Mouse (Mus musculus) Muller cell, postnatal 12 days (primary cell): ENCODE results near the gene Hunk.

Experiments
- DNase-seq: peaks from one replicate; pipeline ENCODE4 v3.0.0-alpha.2; 2015; ENCODE audit errors: inconsistent ontology term

Gene Hunk

DNA sequence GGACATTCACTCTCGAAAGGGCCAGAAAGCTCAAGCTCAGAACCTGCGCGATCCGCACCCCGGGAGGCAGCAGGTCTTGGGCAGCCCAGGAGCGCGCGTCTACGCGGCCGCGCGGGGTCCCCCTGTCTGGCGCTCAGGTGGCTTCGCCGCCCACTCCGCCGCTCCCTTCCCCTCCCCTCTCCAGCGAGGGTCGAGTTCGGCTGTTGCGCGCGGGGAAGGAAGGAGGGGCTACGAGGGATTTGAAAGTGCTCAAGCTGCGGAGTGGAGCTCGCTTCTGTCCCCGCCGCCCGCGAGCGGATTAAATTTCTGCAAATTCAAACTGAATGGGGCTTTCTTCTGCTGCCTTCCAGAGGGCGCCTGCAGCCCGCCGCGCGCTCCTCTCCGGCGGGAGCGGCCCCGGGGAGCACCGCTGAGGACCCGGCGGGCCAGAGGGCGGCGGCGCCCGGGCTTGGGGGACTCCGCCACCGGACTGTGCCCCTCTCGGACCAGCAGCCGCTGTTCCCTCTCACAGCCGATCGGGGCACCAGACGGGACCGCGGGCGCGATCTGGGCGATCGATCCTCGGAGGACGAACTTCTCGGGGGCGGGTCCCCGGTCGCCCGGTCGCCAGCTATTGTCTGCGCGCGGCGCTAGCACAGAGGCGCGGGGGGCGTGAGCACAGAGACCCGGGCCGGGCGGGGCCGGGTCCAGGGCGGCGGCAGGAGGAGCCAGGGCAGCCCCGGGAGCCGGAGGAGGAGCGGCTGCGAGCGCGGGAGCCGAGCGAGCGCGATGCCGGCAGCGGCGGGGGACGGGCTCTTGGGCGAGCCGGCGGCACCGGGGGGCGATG, at the start of gene Hunk:
Gene Hunk, plus strand, starts transcription at position 326 of the 826 bp plus-strand sequence.
- peak; percentile 92 for DNase-seq

DNA sequence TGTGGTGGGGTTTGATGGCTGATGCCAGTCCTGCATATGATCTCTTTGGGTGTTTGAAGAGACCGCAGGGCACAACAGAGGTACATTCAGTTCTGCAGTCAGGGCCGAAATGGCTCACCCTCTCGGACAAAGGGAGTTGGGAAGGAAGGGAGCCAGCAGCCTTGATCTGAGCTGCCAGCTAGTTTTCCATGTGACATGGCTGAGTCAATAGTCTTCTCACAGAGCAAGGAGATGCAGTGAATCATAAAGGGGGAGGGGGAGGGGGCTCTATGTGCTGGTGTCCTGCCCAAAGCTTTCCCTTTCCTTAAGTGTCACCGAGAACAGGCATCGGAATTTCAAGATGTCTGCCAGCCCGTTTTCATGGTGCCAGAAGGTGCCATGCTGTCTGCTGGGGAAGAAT, 46.8 kb upstream of the Hunk start:
- peak; percentile 94 for DNase-seq

DNA sequence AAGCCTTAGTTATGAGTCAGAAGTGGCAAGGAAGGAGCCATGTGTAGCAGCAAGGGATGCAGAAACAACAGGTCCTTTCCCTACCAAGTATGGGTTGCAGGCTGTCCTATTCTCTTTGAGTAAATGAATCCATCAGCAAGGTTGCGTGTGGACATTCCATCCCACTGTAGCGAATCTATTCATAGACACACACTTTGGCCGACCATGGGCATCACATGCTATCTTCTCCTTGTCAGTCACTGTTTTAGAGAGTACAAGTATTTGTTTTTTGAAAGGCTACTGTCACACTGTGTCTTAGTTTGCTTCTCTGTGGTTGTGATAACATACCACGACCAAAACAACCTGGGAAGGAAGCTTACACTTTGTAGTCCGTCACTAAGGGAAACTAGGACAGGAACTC, 44.7 kb upstream of the Hunk start:
- peak; percentile 17 for DNase-seq

DNA sequence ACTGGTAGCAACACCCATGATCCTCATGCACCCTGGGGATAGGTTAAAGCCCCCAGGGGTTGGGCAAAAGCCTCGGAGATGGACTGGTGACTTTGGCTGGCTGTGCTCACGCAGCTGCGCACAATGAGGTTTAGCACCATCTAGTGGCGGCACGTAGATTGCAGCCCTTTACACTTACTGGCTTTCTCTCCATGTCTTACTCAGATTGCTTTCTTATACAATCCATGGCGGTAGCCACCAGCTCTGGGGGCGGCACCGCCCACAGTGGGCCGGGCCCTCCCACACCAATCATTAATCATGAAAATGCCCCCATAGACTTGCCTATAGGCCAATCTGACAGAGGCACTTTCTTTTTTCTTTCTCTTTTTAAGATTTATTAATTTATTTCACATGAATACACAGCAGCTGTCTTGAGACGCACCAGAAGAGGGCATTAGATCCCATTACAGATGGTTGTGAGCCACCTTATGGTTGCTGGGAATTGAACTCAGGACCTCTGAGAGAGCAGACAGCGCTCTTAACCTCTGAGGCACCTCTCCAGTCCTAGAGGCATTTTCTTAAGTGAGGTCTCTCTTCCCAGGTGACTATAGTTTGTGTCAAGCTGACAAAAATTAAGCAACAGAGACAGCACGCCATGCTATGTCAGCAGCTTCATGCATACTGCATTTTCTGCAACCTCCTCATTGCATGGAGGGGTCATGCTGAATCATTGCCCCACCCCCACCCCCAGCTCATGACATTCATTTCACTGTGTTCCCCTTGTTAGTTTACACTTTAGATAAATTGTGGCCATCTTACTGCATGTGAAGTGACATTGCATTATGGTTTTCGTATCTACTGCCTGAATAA, 35.9 kb upstream of the Hunk start:
- peak; percentile 81 for DNase-seq

DNA sequence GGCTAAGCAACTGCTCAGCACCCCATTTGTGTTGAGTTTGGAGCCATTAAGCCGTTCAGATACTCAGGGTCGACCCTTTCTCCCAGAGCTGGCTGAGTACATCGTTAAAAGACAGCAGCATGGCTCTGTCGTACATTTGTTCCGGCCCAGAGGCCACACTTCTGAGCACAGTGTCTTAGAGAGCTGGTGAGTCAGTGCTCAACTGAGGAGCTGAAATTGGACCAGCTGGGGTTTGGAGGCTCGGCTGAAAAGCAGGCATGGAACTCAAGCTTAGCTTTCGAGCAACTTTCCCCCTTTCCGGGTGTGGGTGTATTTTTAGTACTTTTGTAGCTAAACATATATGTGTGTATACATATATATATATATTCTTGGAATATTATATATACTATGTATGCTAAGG, 34.1 kb upstream of the Hunk start:
- peak; percentile 23 for DNase-seq

DNA sequence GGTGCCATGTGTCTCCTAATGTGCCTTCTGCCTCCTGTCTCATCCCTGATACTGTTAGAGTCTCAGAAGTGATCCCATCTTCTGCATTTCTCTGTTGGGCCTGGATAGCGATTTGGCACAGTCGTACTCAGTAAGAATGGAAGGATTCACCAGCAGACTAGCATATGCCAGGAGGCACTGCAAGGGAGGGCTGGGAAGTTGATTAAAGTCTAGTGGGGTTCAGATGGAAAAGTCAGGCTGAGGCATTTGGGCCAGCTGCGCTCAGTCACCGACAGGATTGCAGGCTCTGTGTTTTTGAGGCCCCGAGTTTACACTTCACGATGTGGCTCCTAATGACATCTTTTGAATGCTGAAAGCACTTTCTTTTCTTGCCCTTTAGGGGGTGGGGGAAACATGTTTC, 33.1 kb upstream of the Hunk start:
- no peak for DNase-seq

DNA sequence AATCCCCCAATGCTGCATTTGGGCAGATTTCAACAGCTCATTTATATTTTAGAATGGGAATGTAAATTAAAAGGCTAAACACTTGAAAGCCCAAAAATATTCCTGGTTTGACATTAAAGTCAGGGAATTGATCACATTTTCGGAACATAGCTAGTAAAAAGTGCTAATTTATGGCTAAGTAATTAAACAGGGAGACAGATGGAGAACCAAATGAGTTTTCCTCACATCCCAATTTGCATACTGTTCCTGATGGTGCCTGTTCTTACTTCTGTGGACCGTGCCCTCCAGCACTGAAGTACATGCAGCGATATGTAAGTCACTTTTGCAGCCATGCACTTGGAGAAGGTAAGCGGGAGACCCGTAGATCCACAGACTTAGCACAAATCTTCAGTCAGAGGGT, 32.7 kb upstream of the Hunk start:
- DNase-seq, result no peak

DNA sequence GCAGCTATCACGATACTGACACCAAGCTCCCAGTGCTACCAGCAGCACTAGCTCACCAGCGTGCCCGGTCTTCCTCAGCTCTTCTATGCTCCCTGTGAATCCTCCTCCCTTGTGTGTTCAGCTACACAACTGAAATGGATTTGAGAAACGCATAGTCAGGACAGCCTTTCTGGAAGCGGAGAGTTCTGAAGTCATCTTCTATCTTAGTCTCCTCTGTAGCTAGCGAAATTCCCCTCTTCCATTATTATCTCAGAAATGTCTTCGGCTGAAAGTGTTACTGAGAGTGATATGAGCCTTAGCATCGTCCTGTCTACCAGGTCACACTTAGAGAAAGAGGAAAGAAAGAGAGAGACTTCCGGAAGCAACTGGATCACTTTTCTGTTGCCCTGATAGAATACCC, 26.5 kb upstream of the Hunk start:
- no peak for DNase-seq

DNA sequence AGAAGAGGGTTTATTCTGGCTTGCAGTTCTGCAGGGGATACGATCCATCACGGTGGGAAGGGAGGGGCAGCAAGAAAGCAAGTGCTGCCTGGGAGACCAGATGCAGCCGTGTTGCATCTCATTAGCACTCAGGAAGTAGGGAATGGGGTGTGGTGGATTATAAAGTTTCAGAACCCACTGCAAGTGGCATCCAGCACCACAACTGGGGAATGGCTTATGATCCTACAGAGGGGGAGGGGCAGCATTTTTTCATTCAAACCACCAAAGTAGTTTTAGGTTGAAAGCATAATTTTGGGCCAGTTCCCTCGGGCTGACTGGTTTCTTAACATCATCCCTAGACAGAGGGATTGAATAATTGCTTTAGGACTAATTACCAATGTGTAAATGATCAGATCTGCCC, 26.1 kb upstream of the Hunk start:
- DNase-seq, result no peak

DNA sequence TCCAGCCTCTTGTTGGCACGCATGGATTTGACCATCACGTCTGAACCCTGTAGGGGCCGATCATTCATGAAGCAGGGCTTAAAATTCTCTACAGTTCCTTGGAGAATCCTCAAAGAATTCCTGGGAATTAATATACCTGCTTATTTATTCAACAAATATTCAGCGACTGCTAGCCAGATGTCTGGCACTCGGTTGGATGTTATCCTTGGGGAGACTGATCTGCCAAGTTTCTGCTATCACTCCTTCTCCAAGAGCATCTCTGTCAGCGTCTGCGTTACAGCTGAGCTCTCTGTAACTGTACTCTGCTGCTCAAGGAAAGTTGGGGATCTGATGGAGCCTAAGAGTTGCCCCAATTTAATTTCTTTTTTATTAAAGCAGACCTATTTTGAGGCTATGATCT, 25.5 kb upstream of the Hunk start:
- no peak for DNase-seq

DNA sequence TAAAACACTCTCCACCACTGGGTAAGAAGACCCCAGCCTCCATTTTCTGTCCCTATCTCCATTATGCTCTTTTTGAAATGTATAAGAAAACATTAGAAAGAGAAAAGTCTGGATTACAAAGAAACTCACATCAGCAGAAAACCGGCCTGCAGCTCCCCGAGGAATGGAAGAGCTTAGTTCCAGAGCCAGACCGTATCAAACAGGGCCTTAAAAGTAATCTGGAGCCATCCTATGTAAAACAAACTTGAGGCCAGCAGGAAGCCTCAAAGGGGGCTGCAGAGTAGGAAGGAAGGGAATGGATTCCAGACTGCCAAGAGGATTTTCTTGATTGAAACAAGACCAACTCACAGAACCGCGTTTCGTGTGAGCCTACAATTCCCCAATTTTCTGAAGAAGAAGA, 22.9 kb upstream of the Hunk start:
- DNase-seq, result no peak

DNA sequence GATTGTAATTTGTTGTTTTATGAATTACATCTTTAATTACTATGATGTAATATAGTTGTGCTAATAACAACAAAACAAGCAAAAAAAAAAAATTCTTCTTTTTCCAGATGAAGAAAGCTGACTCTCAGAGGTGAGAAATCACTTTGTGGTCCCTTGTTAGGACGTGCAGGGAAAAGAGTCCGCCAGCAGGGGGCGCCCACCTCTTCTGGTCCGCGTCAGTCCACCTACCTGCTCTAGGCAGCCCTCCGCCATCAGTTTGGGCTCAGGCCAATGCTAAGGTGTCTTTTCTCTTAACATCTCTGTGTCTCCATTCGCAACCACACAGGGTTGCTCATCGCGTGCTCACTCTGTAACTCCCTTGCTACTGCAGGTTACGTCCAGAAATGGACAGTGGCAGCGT, 5.9 kb upstream of the Hunk start:
- peak; percentile 69 for DNase-seq

DNA sequence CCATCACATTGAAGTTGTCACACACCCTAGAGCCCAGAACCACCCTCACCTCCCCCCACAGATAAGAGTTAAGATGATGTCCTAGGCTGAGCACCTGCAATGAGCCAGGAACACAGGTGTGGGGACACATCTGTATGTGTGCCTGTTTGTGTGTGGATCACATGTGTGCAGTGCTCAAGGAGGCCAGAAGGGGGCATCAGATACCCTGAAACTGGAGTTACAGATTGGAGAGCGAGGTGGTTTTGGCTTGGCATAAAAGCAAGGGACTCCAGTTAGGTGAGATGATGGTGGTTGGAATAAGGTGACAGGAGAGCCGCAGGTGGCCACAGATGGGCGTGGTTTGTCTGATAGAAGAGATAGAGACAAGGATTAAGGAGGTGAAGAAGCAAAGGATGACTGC, 4.2 kb upstream of the Hunk start:
- no peak for DNase-seq

DNA sequence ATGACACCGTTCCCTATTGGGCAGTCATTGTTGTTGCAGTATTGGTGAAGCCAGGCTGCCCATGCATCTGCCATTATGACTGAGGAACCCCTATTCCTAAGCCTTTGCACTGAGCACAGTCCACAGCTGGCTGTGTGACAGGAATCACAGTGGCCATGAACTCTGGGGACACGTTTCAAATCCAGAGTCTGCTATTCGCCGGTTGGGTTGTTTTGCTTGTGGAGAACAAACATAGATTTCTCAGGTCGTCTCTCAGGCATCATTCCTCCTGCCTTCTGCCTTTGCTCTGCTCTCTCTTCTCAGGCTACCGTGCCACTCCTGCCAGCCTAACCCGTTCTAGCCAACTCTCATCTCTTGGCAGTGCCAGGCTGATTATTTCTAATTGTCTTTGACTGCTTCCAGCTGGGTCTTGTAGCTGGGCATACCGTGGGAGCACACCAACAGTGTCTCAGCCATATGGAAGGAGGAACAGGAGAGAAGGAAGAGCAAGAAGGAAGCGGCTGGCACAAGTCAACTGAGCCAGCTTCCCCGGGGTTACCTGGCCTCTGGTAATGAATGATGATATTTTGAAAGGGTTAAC, 3.0 kb upstream of the Hunk start:
- no peak for DNase-seq

DNA sequence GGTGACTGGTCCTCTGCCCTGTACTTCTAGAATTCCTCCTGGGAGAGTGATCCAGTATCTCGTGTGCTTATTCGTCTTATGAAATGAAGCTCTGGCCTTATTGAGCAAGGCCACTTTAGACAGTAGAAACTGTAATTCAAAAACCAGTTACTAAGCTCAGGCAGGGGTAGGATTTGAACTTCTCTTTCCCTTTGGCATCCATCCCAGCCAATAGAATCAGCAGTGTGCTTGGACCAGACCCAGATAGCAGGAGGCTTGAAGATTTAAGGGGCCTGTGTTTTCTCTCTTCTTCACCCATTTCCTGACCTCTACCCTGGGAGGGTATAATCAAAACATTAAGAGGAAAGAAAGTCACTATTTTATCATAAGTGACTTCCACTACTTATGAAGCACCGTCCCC, 1.8 kb upstream of the Hunk start:
- no peak for DNase-seq

DNA sequence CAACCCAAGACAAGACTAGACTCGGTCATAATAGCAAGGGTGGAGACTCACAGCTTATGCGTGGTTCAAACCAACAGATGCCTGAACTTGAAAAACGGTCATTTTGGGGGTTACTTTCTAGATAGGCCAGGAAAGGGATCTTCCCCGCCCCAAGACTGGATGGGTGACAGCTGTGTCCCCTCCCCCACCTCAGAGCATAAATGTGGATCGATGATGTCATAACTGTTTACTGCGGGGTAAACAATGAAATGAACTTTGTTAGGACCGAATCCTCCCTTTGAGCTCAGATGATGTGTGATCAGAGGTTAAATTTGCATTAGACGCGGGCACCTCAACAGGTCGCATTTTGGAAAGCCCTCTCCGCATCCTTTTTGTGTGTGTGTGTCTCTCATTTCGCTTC, 967 bp upstream of the Hunk start:
- peak; percentile 53 for DNase-seq

DNA sequence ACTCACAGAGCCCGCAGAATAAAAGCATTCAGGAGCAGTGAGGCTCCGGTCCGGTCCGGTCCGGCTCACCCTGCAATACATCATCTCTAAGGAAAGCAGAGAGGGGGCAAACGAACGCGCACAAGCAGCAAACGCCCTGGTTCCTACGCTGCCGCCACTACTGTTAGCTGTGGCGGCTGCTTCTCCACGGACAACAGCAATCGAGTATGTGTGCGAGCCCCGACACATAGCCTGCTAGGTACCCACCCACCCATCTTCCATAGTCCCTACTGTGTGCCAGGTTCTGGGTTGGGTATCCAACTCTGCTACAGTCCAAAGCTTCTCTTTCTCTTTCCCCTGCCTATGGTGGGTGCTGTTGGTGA, 506 bp upstream of the Hunk start:
- no peak for DNase-seq

DNA sequence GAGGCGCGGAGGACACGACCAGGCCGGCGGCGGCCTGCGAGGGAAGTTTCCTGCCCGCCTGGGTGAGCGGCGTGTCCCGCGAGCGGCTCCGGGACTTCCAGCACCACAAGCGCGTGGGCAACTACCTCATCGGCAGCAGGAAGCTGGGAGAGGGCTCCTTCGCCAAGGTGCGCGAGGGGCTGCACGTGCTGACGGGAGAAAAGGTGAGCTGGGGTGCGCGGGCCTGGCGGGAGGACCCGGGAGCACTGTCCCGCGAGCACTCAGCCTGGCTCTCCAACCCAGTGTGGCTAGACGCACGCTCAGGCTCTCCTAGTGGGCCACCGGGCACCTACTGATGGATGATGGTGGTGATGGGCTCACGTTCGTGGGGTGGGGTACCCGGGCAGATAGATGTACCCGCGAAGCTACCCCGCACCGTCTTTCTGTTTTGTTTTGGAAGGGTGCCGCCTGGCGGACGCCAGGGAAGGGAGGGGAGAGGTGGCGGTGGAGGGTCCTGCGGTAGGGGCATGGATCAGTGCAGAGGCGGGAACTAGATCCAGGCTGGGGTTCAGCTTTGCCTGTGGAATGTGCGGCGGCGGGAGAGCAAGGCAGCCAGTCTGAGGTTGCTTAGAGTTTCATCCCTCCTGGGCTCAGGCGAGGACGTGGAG, 824 bp downstream of the Hunk start:
- DNase-seq, result peak; percentile 85

DNA sequence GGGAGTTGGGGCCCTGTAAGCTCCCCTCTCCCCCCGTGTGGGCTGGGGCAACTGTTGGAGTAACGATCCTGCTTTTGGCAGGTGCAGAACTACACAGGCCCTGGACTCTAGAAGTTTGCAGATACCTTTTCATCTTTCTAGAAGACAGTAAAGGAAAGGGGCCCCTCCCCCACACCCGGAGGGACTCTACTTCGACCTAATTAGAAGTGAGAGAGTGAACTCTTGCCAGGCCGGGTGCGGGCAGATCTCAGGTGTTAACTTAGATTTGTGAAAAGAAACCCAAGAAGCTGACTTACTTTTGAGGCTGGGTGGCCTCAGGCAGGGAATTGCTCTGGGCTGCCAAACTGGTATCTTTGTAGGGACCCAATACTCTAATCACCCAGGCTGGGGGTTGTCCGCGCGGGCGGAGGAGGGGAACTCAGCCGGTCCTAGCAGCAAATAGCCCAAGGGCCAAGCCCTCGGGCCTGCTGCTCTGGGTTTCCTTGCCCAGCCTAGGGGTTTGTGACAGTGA, 1.4 kb downstream of the Hunk start:
- DNase-seq, result peak; percentile 75

DNA sequence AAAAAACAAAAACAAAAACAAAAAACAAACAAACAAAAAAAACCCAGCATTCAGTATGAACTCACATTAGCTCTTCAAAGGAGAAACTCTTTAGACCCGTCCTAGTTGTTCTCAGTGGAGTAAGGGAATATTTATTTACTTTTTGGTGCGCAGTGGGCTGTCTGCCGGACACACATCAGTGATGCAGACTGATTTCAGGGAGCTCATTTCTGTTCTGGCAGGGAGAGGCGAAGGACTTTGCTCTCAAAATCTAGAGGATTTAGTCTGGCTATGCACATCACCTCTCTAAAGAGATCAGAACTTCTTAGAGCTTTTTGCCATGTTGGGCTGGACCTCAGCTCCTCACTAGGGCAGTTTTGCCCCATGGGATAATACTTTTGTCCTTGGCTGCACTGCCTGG, 2.1 kb downstream of the Hunk start:
- no peak for DNase-seq

DNA sequence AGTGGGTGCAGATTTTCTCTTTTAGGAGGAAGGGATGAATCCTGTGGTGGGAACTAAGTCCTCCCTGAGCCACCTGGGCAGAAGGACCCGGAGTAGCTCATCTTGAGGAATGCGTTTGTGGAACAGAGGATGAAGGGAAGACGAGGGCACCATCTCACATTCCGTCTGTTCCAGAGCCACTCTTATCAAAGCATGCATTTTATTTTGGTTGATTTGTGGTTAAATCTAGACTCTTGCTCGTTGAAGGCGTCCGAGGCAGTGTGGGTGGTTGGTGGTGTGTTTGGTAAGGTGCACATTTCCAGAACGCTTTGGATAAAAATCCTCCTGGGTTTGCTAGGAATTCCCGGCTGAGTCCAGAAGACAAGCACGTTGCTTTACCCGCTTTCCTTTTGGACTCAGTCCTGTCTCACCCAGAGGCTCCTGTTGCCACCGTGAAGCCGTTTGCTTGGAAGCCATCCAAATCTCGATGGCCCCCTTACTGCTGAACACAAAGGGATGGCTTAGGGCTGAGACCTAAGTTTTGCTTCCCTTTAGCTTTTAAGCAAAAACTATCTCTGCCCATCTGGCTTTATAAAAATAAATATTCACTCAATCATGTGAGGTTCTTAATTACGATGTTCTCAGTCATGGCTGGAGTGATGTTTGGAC, 3.4 kb downstream of the Hunk start:
- DNase-seq, result no peak

DNA sequence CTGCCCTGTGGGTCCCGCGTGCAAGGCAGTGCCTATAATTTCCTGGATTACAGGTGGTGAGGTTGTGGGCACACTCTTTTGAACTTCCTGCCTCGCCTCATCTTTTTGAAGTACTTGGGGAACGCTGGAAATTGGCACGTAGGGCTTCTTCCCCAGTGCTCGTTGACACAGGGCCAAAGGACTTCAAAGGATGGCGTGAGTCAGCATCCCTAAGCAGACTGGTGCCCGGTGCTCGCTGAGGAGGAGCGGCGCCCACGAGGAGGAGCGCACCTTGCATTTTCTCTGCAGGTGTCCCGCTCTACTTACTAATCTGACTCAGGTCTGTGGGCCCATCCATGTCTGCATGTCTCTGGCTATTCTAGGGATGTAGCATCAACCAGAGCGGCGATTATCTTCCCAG, 4.9 kb downstream of the Hunk start:
- DNase-seq, result no peak
